Mouse (Mus musculus) liver, embryonic 14.5 days (tissue): ENCODE measurements at regions not wholly inside any gene's neighbourhood (a gene's known extent, or its start where the extent isn't known, plus 50 kb on each side); places are given as distances from the start of the nearest gene placed in this dataset.

Source experiments
- CTCF ChIP-seq: IDR thresholded peaks from 2 replicates; pipeline ENCODE4 v1.5.1; 2016; ENCODE audit warnings: antibody characterized with exemption, low read depth, control low read depth
- EP300 ChIP-seq: IDR thresholded peaks from 2 replicates; pipeline ENCODE4 v1.6.1; 2016; ENCODE audit warnings: antibody characterized with exemption, low read depth

GRCm38 (mm10) chr6:141136664-141137375, 112.2 kb upstream of the Pde3a start:
- TF ChIP-seq CTCF (no peak), EP300 (no peak)
